Comparison of ENCODE assay signal across 9 mouse cellular contexts in the genomic region with DNA sequence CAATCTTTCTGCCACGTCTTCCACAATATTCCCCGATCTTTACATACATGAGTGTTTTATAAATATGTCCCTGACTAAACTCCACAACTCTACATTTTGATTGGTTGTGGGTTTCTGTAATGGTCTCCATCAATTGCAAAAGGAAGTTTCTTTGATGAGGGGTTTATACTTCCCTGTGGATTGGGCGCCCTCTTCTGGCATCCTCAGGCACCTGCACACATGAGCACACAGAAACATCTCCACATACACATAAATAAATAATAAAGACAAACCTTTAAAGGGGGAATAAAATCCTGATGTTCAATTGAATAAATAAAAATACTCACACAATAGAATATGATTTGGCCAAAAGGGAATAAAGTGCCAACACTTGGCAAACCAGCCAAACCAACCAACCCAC.
A peak's percentile ranks its signal among the peaks of the same experiment; 100 is the strongest.
DNase-seq lines count a peak whose midpoint lies in the region; TF ChIP-seq lines count a peak whose summit lies in the region.
"Had no signal": no experiment of that assay in that cellular context is flagged by ENCODE, and none has a peak within 500 bp of the region (broad histone marks: within the 10 kb centered on the region; RNA-seq: fewer than 3 reads in every experiment).

No protein-coding gene starts in this region.

- H3K4me3 ChIP-seq in kidney, adult 2 months (ENCODE audit: insufficient read depth, low read depth, low read length): no peak overlapping the region
- no peak overlapping the region for H3K4me3 ChIP-seq in spleen, adult 2 months (ENCODE audit: extremely low read depth, insufficient read depth, insufficient read length)
- H3K4me3 ChIP-seq in small intestine, adult 2 months (ENCODE audit: low read depth, low read length): no peak overlapping the region
- H3K4me3 ChIP-seq: megakaryocyte, embryonic 14.5 days had no signal

- no peak for TF ChIP-seq POLR2A in kidney, adult 2 months (IDR thresholded peaks at IDR 0.05; ENCODE audit: low read depth, low read length)
- no peak for TF ChIP-seq POLR2A in spleen, adult 2 months (IDR thresholded peaks at IDR 0.05; ENCODE audit: low read depth, low read length)
- no peak for TF ChIP-seq POLR2A in small intestine, adult 2 months (IDR thresholded peaks at IDR 0.05; ENCODE audit: low read depth, low read length)

- 91% methylated on average over 3 of the region's 3 CpGs for WGBS in kidney, adult 2 months
- WGBS in spleen, adult 2 months: 90% methylated on average over 3 of the region's 3 CpGs
- WGBS in small intestine, adult 2 months: 86% methylated on average over 3 of the region's 3 CpGs

- no peaks in the 10 kb centered on the region for H3K36me3 ChIP-seq in kidney, adult 2 months (ENCODE audit: control insufficient read depth, insufficient read depth, low read length)
- no peaks in the 10 kb centered on the region for H3K36me3 ChIP-seq in spleen, adult 2 months (ENCODE audit: control insufficient read depth, insufficient read depth, low read length)
- no peaks in the 10 kb centered on the region; the same call in 1 of the 2 replicates for H3K36me3 ChIP-seq in small intestine, adult 2 months (ENCODE audit: control insufficient read depth, insufficient read depth, low read length)

- DNase-seq in kidney, adult 2 months: no peak
- DNase-seq in kidney, postnatal 14 days: no peak
- no peak for DNase-seq in spleen, adult 2 months (ENCODE audit: low read depth in 1 of 2, low spot score in 2 of 2)
- no peak for DNase-seq in spleen, postnatal 14 days (ENCODE audit: low spot score in 2 of 2)
- DNase-seq in ZHBTc4 (ENCODE audit: low read depth, low spot score): peak; percentile 68
- DNase-seq in neural tube, embryonic 10.5 days (ENCODE audit: extremely low spot score, low spot score): no peak
- no peak for DNase-seq in layer of hippocampus, postnatal 25 days (ENCODE audit: extremely low spot score in 1 of 2, low spot score in 1 of 2)

- peaks cover 13% of the 10 kb centered on the region for H3K4me1 ChIP-seq in kidney, adult 2 months (ENCODE audit: control insufficient read depth, insufficient read depth, low read length)
- H3K4me1 ChIP-seq in spleen, adult 2 months (ENCODE audit: control insufficient read depth, insufficient read depth, insufficient read length): no peaks in the 10 kb centered on the region
- no peaks in the 10 kb centered on the region for H3K4me1 ChIP-seq in small intestine, adult 2 months (ENCODE audit: control insufficient read depth, insufficient read depth, insufficient read length, low read length)
- H3K4me1 ChIP-seq: megakaryocyte, embryonic 14.5 days had no signal

- no peak overlapping the region for H3K27ac ChIP-seq in kidney, adult 2 months (ENCODE audit: insufficient read depth, low read depth, low read length)
- H3K27ac ChIP-seq in spleen, adult 2 months (ENCODE audit: insufficient read depth, low read length): no peak overlapping the region
- H3K27ac ChIP-seq in small intestine, adult 2 months (ENCODE audit: insufficient read depth, low read depth, low read length): no peak overlapping the region

- no peaks in the 10 kb centered on the region for H3K27me3 ChIP-seq in kidney, adult 2 months (replicated peaks; ENCODE audit: control insufficient read depth, insufficient read depth, low read length)
- no peaks in the 10 kb centered on the region for H3K27me3 ChIP-seq in spleen, adult 2 months (ENCODE audit: control insufficient read depth, insufficient read depth, low read length)
- no peaks in the 10 kb centered on the region for H3K27me3 ChIP-seq in small intestine, adult 2 months (ENCODE audit: control insufficient read depth, insufficient read depth, low read length)
- H3K27me3 ChIP-seq: megakaryocyte, embryonic 14.5 days had no signal

- peak; percentile 48; the same call in 1 of the 2 replicates for TF ChIP-seq CTCF in kidney, adult 2 months (conservative IDR thresholded peaks at IDR 0.05; ENCODE audit: insufficient read depth, insufficient read length, low read depth, low read length)
- TF ChIP-seq CTCF in spleen, adult 2 months (IDR thresholded peaks at IDR 0.05; ENCODE audit: extremely low read depth, insufficient read depth, insufficient read length, insufficient replicate concordance): peak; percentile 17; the same call in 1 of the 2 replicates
- peak; percentile 27; the same call in 1 of the 2 replicates for TF ChIP-seq CTCF in small intestine, adult 2 months (IDR thresholded peaks at IDR 0.05; ENCODE audit: extremely low read depth, insufficient read length, insufficient replicate concordance, low read depth, low read length)
